Mouse (Mus musculus) heart, adult 2 months (tissue): Measurements from ENCODE around the gene Dcxr.

Experiments used
- CTCF ChIP-seq: fragments of 200-600 bp; IDR thresholded peaks from 2 replicates; pipeline ENCODE4 v1.8.1; 2022; ENCODE audit warnings: antibody characterized with exemption, mild to moderate bottlenecking, moderate library complexity
- EP300 ChIP-seq: fragments of 200-500 bp; IDR thresholded peaks from 2 replicates; pipeline ENCODE4 v1.6.1; 2011; ENCODE audit warnings: low read depth, low read length, control low read depth; ENCODE audit not compliant: insufficient read depth

- TF ChIP-seq EP300: no peak
- TF ChIP-seq CTCF: 0 out of 2 replicates have a peak, but pooled peaks have one; percentile 7
Observed at GRCm38 (mm10) chr11:120684086-120684485, 43.0 kb downstream of the Dcxr start.
